Mouse (Mus musculus) left cerebral cortex, adult 9 months (tissue): ENCODE measurements at regions not wholly inside any gene's neighbourhood (a gene's known extent, or its start where the extent isn't known, plus 50 kb on each side); places are given as distances from the start of the nearest gene placed in this dataset.
"Not testable (repeated sequence)": the region's sequence is repeated elsewhere in the genome, so short reads cannot be mapped to it uniquely, and the experiment has no call there.

ENCODE experiments used
- DNase-seq, 2 experiments: peaks; one replicate each; pipeline ENCODE4 v3.0.0; 2022; ENCODE audit warnings: low spot score in 2 of 2

- DNase-seq: no peak
Observed at GRCm38 (mm10) chr10:68961376-68961775, 189.9 kb upstream of the Rhobtb1 start.

- DNase-seq: no peak
Observed at GRCm38 (mm10) chr10:68963090-68963489, 188.1 kb upstream of the Rhobtb1 start.

- DNase-seq: no peak
Observed at GRCm38 (mm10) chr10:68965271-68965670, 186.0 kb upstream of the Rhobtb1 start.

GRCm38 (mm10) chr10:68967976-68968968, 183.0 kb upstream of the Rhobtb1 start:
- no peak for DNase-seq

- DNase-seq: no peak
Observed at GRCm38 (mm10) chr10:68970521-68970920, 180.7 kb upstream of the Rhobtb1 start.

- DNase-seq: no peak
Observed at GRCm38 (mm10) chr10:68974771-68975170, 176.5 kb upstream of the Rhobtb1 start.

GRCm38 (mm10) chr10:68976443-68977025, 174.7 kb upstream of the Rhobtb1 start:
- no peak for DNase-seq

- DNase-seq: peak in 1 of 2 experiments; percentile 2
Observed at GRCm38 (mm10) chr10:68978115-68978514, 173.1 kb upstream of the Rhobtb1 start.

GRCm38 (mm10) chr10:68979949-68980348, 171.3 kb upstream of the Rhobtb1 start:
- DNase-seq: no peak

- DNase-seq: no peak
Observed at GRCm38 (mm10) chr10:68982288-68982687, 168.9 kb upstream of the Rhobtb1 start.

- no peak for DNase-seq
Observed at GRCm38 (mm10) chr10:68990584-68990983, 160.7 kb upstream of the Rhobtb1 start.

- DNase-seq: no peak
Observed at GRCm38 (mm10) chr10:68999610-69000009, 151.6 kb upstream of the Rhobtb1 start.

GRCm38 (mm10) chr10:69001654-69002435, 149.4 kb upstream of the Rhobtb1 start:
- DNase-seq: no peak

- peak in 1 of 2 experiments; percentile 85 for DNase-seq
Observed at GRCm38 (mm10) chr10:69005199-69005872, 145.9 kb upstream of the Rhobtb1 start.

GRCm38 (mm10) chr10:69008679-69009078, 142.6 kb upstream of the Rhobtb1 start:
- DNase-seq: not testable (repeated sequence)

- no peak for DNase-seq
Observed at GRCm38 (mm10) chr10:69020811-69021743, 130.2 kb upstream of the Rhobtb1 start.

- no peak for DNase-seq
Observed at GRCm38 (mm10) chr10:69033410-69033809, 117.8 kb upstream of the Rhobtb1 start.

GRCm38 (mm10) chr10:69034390-69035120, 116.7 kb upstream of the Rhobtb1 start:
- DNase-seq: no peak

- DNase-seq: not testable (repeated sequence)
Observed at GRCm38 (mm10) chr10:69035536-69035935, 115.7 kb upstream of the Rhobtb1 start.

GRCm38 (mm10) chr10:69036096-69036495, 115.1 kb upstream of the Rhobtb1 start:
- DNase-seq: no peak
